Mouse (Mus musculus) lung, adult 2 months (tissue): ENCODE results near the gene Fcrls. TPM values are rescaled to one million over a fixed set of nuclear protein-coding genes. Genes with fewer than 3 reads are reported as not detected.

Experiments
- DNase-seq: peaks from one replicate; pipeline ENCODE4 v3.0.0; 2022
- H3K4me1 ChIP-seq: fragments of 200-500 bp; 2 replicates; pipeline ENCODE4 v1.6.1; 2011; ENCODE audit warnings: low read length; ENCODE audit not compliant: control insufficient read depth, insufficient read depth
- H3K4me3 ChIP-seq: fragments of 200-500 bp; replicated peaks from 2 replicates; pipeline ENCODE3; 2011; ENCODE audit warnings: low read depth, mild to moderate bottlenecking, control low read depth, low read length; ENCODE audit errors: extremely low read depth
- CTCF ChIP-seq: fragments of 200-500 bp; IDR thresholded peaks from 2 replicates; pipeline ENCODE4 v1.5.1; 2011; ENCODE audit warnings: mild to moderate bottlenecking, low read length, control low read depth; ENCODE audit not compliant: insufficient read depth
- POLR2A ChIP-seq: fragments of 200-500 bp; IDR thresholded peaks from 2 replicates; pipeline ENCODE4 v1.6.1; 2011; ENCODE audit warnings: low read depth, mild to moderate bottlenecking, control low read depth, low read length, borderline replicate concordance; ENCODE audit errors: extremely low read depth
- WGBS: fragments of 180-500 bp; shearing (Covaris S2); methylation state at CpG from one replicate; pipeline ENCODE4 v1.1.7; 2018; 5-methylcytosine and 5-hydroxymethylcytosine counted together
- polyA plus RNA-seq: library from polyadenylated mRNA; depleted of rRNA; stranded (reverse); fragments of >200 nt; gene quantifications from 2 replicates; pipeline ENCODE4 v1.2.3, GENCODE M21; 2012; rRNA removed

Gene Fcrls
- polyA plus RNA-seq = 4.3 and 5.3 TPM in 2 replicates

GRCm38 (mm10) chr3:87263436-87263835 is at the start of gene Fcrls:
Fcrls (minus strand) TSS chr3:87263738.
- WGBS = 57% methylated on average over 7 of the region's 7 CpGs
- H3K4me1 ChIP-seq = no peaks in the 10 kb centered on the region
- no peak within 1 kb of the TSS for H3K4me3 ChIP-seq
- no peak for DNase-seq
- TF ChIP-seq CTCF (no peak), POLR2A (no peak)

GRCm38 (mm10) chr3:87309922-87310321 is 46.4 kb upstream of the Fcrls start:
- WGBS = 59% methylated on average over 2 of the region's 2 CpGs
- TF ChIP-seq POLR2A (no peak), CTCF (no peak)
- Histone ChIP-seq H3K4me3 (no peak overlapping the region), H3K4me1 (no peaks in the 10 kb centered on the region)
- DNase-seq = no peak

- no peak for DNase-seq
- WGBS = 56% methylated on average over 5 of the region's 5 CpGs
- TF ChIP-seq POLR2A = no peak
- TF ChIP-seq CTCF = no peak
- H3K4me3 ChIP-seq = no peak overlapping the region
- no peaks in the 10 kb centered on the region for H3K4me1 ChIP-seq
Observed at GRCm38 (mm10) chr3:87299901-87300300, 36.4 kb upstream of the Fcrls start.

GRCm38 (mm10) chr3:87274372-87274771 is 10.8 kb upstream of the Fcrls start:
- Histone ChIP-seq H3K4me3 (no peak overlapping the region), H3K4me1 (no peaks in the 10 kb centered on the region)
- no peak for TF ChIP-seq POLR2A
- TF ChIP-seq CTCF = no peak
- DNase-seq = no peak
- WGBS = 31% methylated on average over 2 of the region's 2 CpGs

GRCm38 (mm10) chr3:87266581-87266980 is 3.0 kb upstream of the Fcrls start:
- no peak overlapping the region for H3K4me3 ChIP-seq
- no peak for DNase-seq
- TF ChIP-seq CTCF = no peak
- no peak for TF ChIP-seq POLR2A
- H3K4me1 ChIP-seq = no peaks in the 10 kb centered on the region
- WGBS = 50% methylated on average over 5 of the region's 5 CpGs

GRCm38 (mm10) chr3:87255239-87255638 is 8.3 kb downstream of the Fcrls start:
- Histone ChIP-seq H3K4me3 (no peak overlapping the region), H3K4me1 (no peaks in the 10 kb centered on the region)
- no peak for DNase-seq
- WGBS = 82% methylated on average over 10 of the region's 10 CpGs
- TF ChIP-seq POLR2A (no peak), CTCF (no peak)

GRCm38 (mm10) chr3:87249571-87249970 is 14.0 kb downstream of the Fcrls start:
- no peak overlapping the region for H3K4me3 ChIP-seq
- H3K4me1 ChIP-seq = no peaks in the 10 kb centered on the region
- TF ChIP-seq POLR2A (no peak), CTCF (no peak)
- no peak for DNase-seq
- WGBS = 75% methylated on average over 6 of the region's 6 CpGs

- Histone ChIP-seq H3K4me1 (no peaks in the 10 kb centered on the region), H3K4me3 (no peak overlapping the region)
- 45% methylated on average over 3 of the region's 3 CpGs for WGBS
- no peak for DNase-seq
- TF ChIP-seq CTCF (no peak), POLR2A (no peak)
Observed at GRCm38 (mm10) chr3:87247292-87247691, 16.2 kb downstream of the Fcrls start.

GRCm38 (mm10) chr3:87243654-87244053 is 19.9 kb downstream of the Fcrls start:
- TF ChIP-seq POLR2A (no peak), CTCF (peak; percentile 22; the same call in 1 of the 2 replicates)
- 3% methylated on average over 2 of the region's 2 CpGs for WGBS
- Histone ChIP-seq H3K4me1 (no peaks in the 10 kb centered on the region), H3K4me3 (no peak overlapping the region)
- DNase-seq = peak; percentile 17

- Histone ChIP-seq H3K4me1 (no peaks in the 10 kb centered on the region), H3K4me3 (no peak overlapping the region)
- DNase-seq = no peak
- TF ChIP-seq POLR2A (no peak), CTCF (no peak)
- WGBS = 56% methylated on average over 4 of the region's 4 CpGs
Observed at GRCm38 (mm10) chr3:87240909-87241308, 22.6 kb downstream of the Fcrls start.
